Mouse (Mus musculus): ENCODE measurements around the gene Gm906.
"Not testable (repeated sequence)": the region's sequence is repeated elsewhere in the genome, so short reads cannot be mapped to it uniquely, and the experiment has no call there.

GRCm38 (mm10) chr13:50196831-50197230 is 53.3 kb downstream of the Gm906 start:
- not testable (repeated sequence) for TF ChIP-seq CTCF (IDR thresholded peaks at IDR 0.05; ENCODE audit: borderline replicate concordance, insufficient read depth, low read length); POLR2A (IDR thresholded peaks at IDR 0.05; ENCODE audit: low read depth, low read length)
